Mouse (Mus musculus) hindbrain, embryonic 16.5 days (tissue): ENCODE data around the gene Tifab. TPM values are rescaled to one million over a fixed set of nuclear protein-coding genes. Genes with fewer than 3 reads are reported as not detected.

ENCODE experiments used
- ATAC-seq: fragments of 200-750 bp; cut with Nextera tagmentation; 2 replicates; pipeline ENCODE4 v1.8.0; 2017; ENCODE audit warnings: moderate TSS enrichment, moderate library complexity
- H3K27ac ChIP-seq: fragments of 300-500 bp; sonication (generic); 2 replicates; pipeline ENCODE4 v1.5.1; 2014; ENCODE audit warnings: low read depth, mild to moderate bottlenecking, control low read depth, low read length, moderate library complexity
- H3K27me3 ChIP-seq: fragments of 300-500 bp; sonication (generic); replicated peaks from 2 replicates; pipeline ENCODE4 v1.6.1; 2014; ENCODE audit warnings: low read length; ENCODE audit not compliant: control insufficient read depth, insufficient read depth
- H3K36me3 ChIP-seq: fragments of 300-500 bp; sonication (generic); 2 replicates; pipeline ENCODE4 v1.6.1; 2014; ENCODE audit warnings: mild to moderate bottlenecking, low read length, moderate library complexity, mixed read lengths; ENCODE audit not compliant: control insufficient read depth, insufficient read depth
- H3K4me1 ChIP-seq: fragments of 300-500 bp; sonication (generic); 2 replicates; pipeline ENCODE4 v1.6.1; 2014; ENCODE audit warnings: low read depth, low read length; ENCODE audit not compliant: control insufficient read depth, insufficient read depth
- H3K4me2 ChIP-seq: fragments of 300-500 bp; sonication (generic); 2 replicates; pipeline ENCODE4 v1.6.1; 2014; ENCODE audit warnings: mild to moderate bottlenecking, low read length, control low read depth, moderate library complexity
- H3K4me3 ChIP-seq: fragments of 300-500 bp; sonication (generic); 2 replicates; pipeline ENCODE4 v1.5.1; 2014; ENCODE audit warnings: mild to moderate bottlenecking, low read length, control low read depth, moderate library complexity
- H3K9ac ChIP-seq: fragments of 300-500 bp; sonication (generic); 2 replicates; pipeline ENCODE4 v1.6.1; 2014; ENCODE audit warnings: low read depth, mild to moderate bottlenecking, control low read depth, low read length, moderate library complexity
- H3K9me3 ChIP-seq: fragments of 300-500 bp; sonication (generic); 2 replicates; pipeline ENCODE4 v1.6.1; 2014; ENCODE audit warnings: mild to moderate bottlenecking, low read length, moderate library complexity; ENCODE audit not compliant: control insufficient read depth
- WGBS: fragments of 180-500 bp; shearing (Covaris S2); extraction: QIAGEN DNeasy Blood & Tissue Kit; methylation state at CpG from one replicate; pipeline ENCODE4 v1.1.7; 2014; 5-methylcytosine and 5-hydroxymethylcytosine counted together
- polyA plus RNA-seq: library from polyadenylated mRNA; unstranded; fragments of >200 nt; fragmentation: Nextera tagmentation; extraction: Ambion mirVana; gene quantifications from 2 replicates; pipeline ENCODE4 v1.2.1, GENCODE M21; 2015

Gene Tifab
- polyA plus RNA-seq, 1 experiment from 2014 or later: 1.0 TPM

- no peak for ATAC-seq
Observed at GRCm38 (mm10) chr13:56165561-56165960, 13.1 kb downstream of the Tifab start.

GRCm38 (mm10) chr13:56164372-56164771 is 14.3 kb downstream of the Tifab start:
- Histone ChIP-seq H3K27me3 (0 out of 2 replicates have a peak, but pooled peaks cover 2% of the 10 kb centered on the region), H3K4me2 (no peak overlapping the region), H3K9ac (no peak overlapping the region), H3K4me1 (peaks cover 8% of the 10 kb centered on the region), H3K9me3 (no peaks in the 10 kb centered on the region), H3K36me3 (no peaks in the 10 kb centered on the region), H3K4me3 (no peak overlapping the region), H3K27ac (no peak overlapping the region)
- no peak for ATAC-seq
- WGBS: 84% methylated on average over 3 of the region's 3 CpGs

More at GRCm38 (mm10) chr13:56165561-56165960, 13.1 kb downstream of the Tifab start:
- Histone ChIP-seq H3K27me3 (no peaks in the 10 kb centered on the region), H3K4me1 (peaks cover 8% of the 10 kb centered on the region), H3K36me3 (no peaks in the 10 kb centered on the region), H3K4me3 (no peak overlapping the region), H3K27ac (no peak overlapping the region), H3K4me2 (no peak overlapping the region), H3K9me3 (no peaks in the 10 kb centered on the region), H3K9ac (no peak overlapping the region)
- WGBS: 91% methylated on average over 11 of the region's 11 CpGs

GRCm38 (mm10) chr13:56163751-56164150 is 14.9 kb downstream of the Tifab start:
- Histone ChIP-seq H3K36me3 (no peaks in the 10 kb centered on the region), H3K9ac (no peak overlapping the region), H3K9me3 (no peaks in the 10 kb centered on the region), H3K27ac (no peak overlapping the region), H3K4me3 (no peak overlapping the region), H3K4me1 (peaks cover 6% of the 10 kb centered on the region), H3K27me3 (0 out of 2 replicates have a peak, but pooled peaks cover 2% of the 10 kb centered on the region), H3K4me2 (no peak overlapping the region)
- WGBS: 45% methylated on average over 6 of the region's 6 CpGs
- ATAC-seq: no peak

- 0 out of 2 replicates have a peak, but pooled peaks cover 2% of the 10 kb centered on the region for H3K27me3 ChIP-seq
- H3K4me2 ChIP-seq: no peak overlapping the region
- WGBS: 78% methylated on average over 6 of the region's 6 CpGs
Observed at GRCm38 (mm10) chr13:56162859-56163258, 15.8 kb downstream of the Tifab start.

GRCm38 (mm10) chr13:56159614-56160363 is 18.9 kb downstream of the Tifab start:
- no peak for ATAC-seq
- Histone ChIP-seq H3K27ac (no peak overlapping the region), H3K4me3 (no peak overlapping the region), H3K9me3 (no peaks in the 10 kb centered on the region), H3K9ac (no peak overlapping the region), H3K27me3 (0 out of 2 replicates have a peak, but pooled peaks cover 2% of the 10 kb centered on the region), H3K4me1 (no peaks in the 10 kb centered on the region; the same call in 1 of the 2 replicates), H3K36me3 (no peaks in the 10 kb centered on the region), H3K4me2 (no peak overlapping the region)
- WGBS: 67% methylated on average over 17 of the region's 17 CpGs

More at GRCm38 (mm10) chr13:56162859-56163258, 15.8 kb downstream of the Tifab start:
- Histone ChIP-seq H3K4me1 (peaks cover 1% of the 10 kb centered on the region), H3K27ac (no peak overlapping the region), H3K9ac (no peak overlapping the region), H3K4me3 (no peak overlapping the region), H3K36me3 (no peaks in the 10 kb centered on the region), H3K9me3 (no peaks in the 10 kb centered on the region)
- no peak for ATAC-seq

GRCm38 (mm10) chr13:56159016-56159601 is 19.6 kb downstream of the Tifab start:
- Histone ChIP-seq H3K4me1 (no peaks in the 10 kb centered on the region; the same call in 1 of the 2 replicates), H3K27ac (no peak overlapping the region), H3K27me3 (0 out of 2 replicates have a peak, but pooled peaks cover 2% of the 10 kb centered on the region), H3K4me3 (no peak overlapping the region), H3K4me2 (no peak overlapping the region), H3K36me3 (no peaks in the 10 kb centered on the region), H3K9ac (no peak overlapping the region), H3K9me3 (no peaks in the 10 kb centered on the region)
- no peak for ATAC-seq
- WGBS: 75% methylated on average over 14 of the region's 14 CpGs

- Histone ChIP-seq H3K9me3 (no peaks in the 10 kb centered on the region), H3K36me3 (no peaks in the 10 kb centered on the region), H3K27me3 (0 out of 2 replicates have a peak, but pooled peaks cover 2% of the 10 kb centered on the region), H3K4me3 (no peak overlapping the region), H3K4me1 (no peaks in the 10 kb centered on the region; the same call in 1 of the 2 replicates), H3K4me2 (no peak overlapping the region), H3K9ac (no peak overlapping the region), H3K27ac (no peak overlapping the region)
- ATAC-seq: no peak
- 64% methylated on average over 7 of the region's 7 CpGs for WGBS
Observed at GRCm38 (mm10) chr13:56155671-56156070, 23.0 kb downstream of the Tifab start.

- WGBS: 61% methylated on average over 5 of the region's 5 CpGs
- no peak overlapping the region for H3K4me2 ChIP-seq
- H3K4me3 ChIP-seq: no peak overlapping the region
- no peaks in the 10 kb centered on the region for H3K27me3 ChIP-seq
- H3K9me3 ChIP-seq: no peaks in the 10 kb centered on the region
- H3K4me1 ChIP-seq: no peaks in the 10 kb centered on the region; the same call in 1 of the 2 replicates
- ATAC-seq: no peak
- H3K9ac ChIP-seq: no peak overlapping the region
- H3K36me3 ChIP-seq: no peaks in the 10 kb centered on the region
- H3K27ac ChIP-seq: no peak overlapping the region
Observed at GRCm38 (mm10) chr13:56155048-56155447, 23.6 kb downstream of the Tifab start.

GRCm38 (mm10) chr13:56152773-56153460 is 25.8 kb downstream of the Tifab start:
- no peaks in the 10 kb centered on the region for H3K9me3 ChIP-seq
- H3K4me1 ChIP-seq: no peaks in the 10 kb centered on the region; the same call in 1 of the 2 replicates
- no peak for ATAC-seq
- H3K4me2 ChIP-seq: no peak overlapping the region
- no peaks in the 10 kb centered on the region for H3K36me3 ChIP-seq
- no peak overlapping the region for H3K27ac ChIP-seq
- H3K9ac ChIP-seq: no peak overlapping the region
- H3K27me3 ChIP-seq: no peaks in the 10 kb centered on the region
- 73% methylated on average over 7 of the region's 7 CpGs for WGBS
- H3K4me3 ChIP-seq: no peak overlapping the region
